Mouse (Mus musculus) olfactory bulb, adult 2 months (tissue): ENCODE results near the gene Wnk2.

Source experiments
- CTCF ChIP-seq: fragments of 200-500 bp; IDR thresholded peaks from 2 replicates; pipeline ENCODE4 v1.5.1; 2012; ENCODE audit warnings: low read depth, mild to moderate bottlenecking, low read length, moderate library complexity; ENCODE audit not compliant: insufficient read depth
- POLR2A ChIP-seq: fragments of 200-500 bp; IDR thresholded peaks from 2 replicates; pipeline ENCODE4 v1.6.1; 2012; ENCODE audit warnings: mild to moderate bottlenecking, low read depth, low read length, moderate library complexity; ENCODE audit not compliant: insufficient read depth

GRCm38 (mm10) chr13:49142396-49142795, 5.4 kb downstream of the Wnk2 start:
- TF ChIP-seq CTCF = no peak
- no peak for TF ChIP-seq POLR2A
